Mouse (Mus musculus) limb, embryonic 11.5 days (tissue): ENCODE data around the gene Epb41l3. TPM values are rescaled to one million over a fixed set of nuclear protein-coding genes. Genes with fewer than 3 reads are reported as not detected.

Experiments
- ATAC-seq: fragments of 200-750 bp; cut with Nextera tagmentation; 2 replicates; pipeline ENCODE4 v1.8.0; 2017; ENCODE audit warnings: low read depth; ENCODE audit not compliant: insufficient number of reproducible peaks, low FRiP score, low TSS enrichment
- DNase-seq: peaks from one replicate; pipeline ENCODE4 v3.0.0-alpha.2; 2015; ENCODE audit warnings: low spot score
- H3K27ac ChIP-seq: fragments of 300-500 bp; sonication (generic); replicated peaks from 2 replicates; pipeline ENCODE4 v1.5.1; 2014; ENCODE audit warnings: low read depth, mild to moderate bottlenecking, low read length
- H3K27me3 ChIP-seq: fragments of 300-500 bp; sonication (generic); 2 replicates; pipeline ENCODE4 v1.6.1; 2014; ENCODE audit warnings: mild to moderate bottlenecking, low read length, mixed read lengths; ENCODE audit not compliant: control insufficient read depth, insufficient read depth
- H3K36me3 ChIP-seq: fragments of 300-500 bp; sonication (generic); 2 replicates; pipeline ENCODE4 v1.6.1; 2014; ENCODE audit warnings: mild to moderate bottlenecking, low read length, moderate library complexity, mixed read lengths; ENCODE audit not compliant: control insufficient read depth, insufficient read depth
- H3K4me1 ChIP-seq: fragments of 300-500 bp; sonication (generic); 2 replicates; pipeline ENCODE4 v1.6.1; 2014; ENCODE audit warnings: low read length, mixed read lengths; ENCODE audit not compliant: control insufficient read depth, insufficient read depth
- H3K4me2 ChIP-seq: fragments of 300-500 bp; sonication (generic); 2 replicates; pipeline ENCODE4 v1.6.1; 2014; ENCODE audit warnings: low read depth, mild to moderate bottlenecking, moderate library complexity; ENCODE audit not compliant: severe bottlenecking
- H3K4me3 ChIP-seq: fragments of 300-500 bp; sonication (generic); 2 replicates; pipeline ENCODE4 v1.5.1; 2014; ENCODE audit warnings: low read depth, low read length
- H3K9ac ChIP-seq: fragments of 300-500 bp; sonication (generic); 2 replicates; pipeline ENCODE4 v1.6.1; 2014; ENCODE audit warnings: mild to moderate bottlenecking, low read length
- H3K9me3 ChIP-seq: fragments of 300-500 bp; sonication (generic); 2 replicates; pipeline ENCODE4 v1.6.1; 2016; ENCODE audit warnings: low read length; ENCODE audit not compliant: control insufficient read depth
- WGBS: fragments of 180-500 bp; shearing (Covaris S2); extraction: QIAGEN DNeasy Blood & Tissue Kit; methylation state at CpG from one replicate; pipeline ENCODE4 v1.1.7; 2014; 5-methylcytosine and 5-hydroxymethylcytosine counted together
- polyA plus RNA-seq: library from polyadenylated mRNA; unstranded; fragments of >200 nt; fragmentation: Nextera tagmentation; extraction: Ambion mirVana; gene quantifications from 2 replicates; pipeline ENCODE4 v1.2.1, GENCODE M21; 2014

Gene Epb41l3
- polyA plus RNA-seq, 1 experiment from 2014 or later = 72.2 TPM

- Histone ChIP-seq H3K9me3 (no peaks in the 10 kb centered on the region), H3K4me2 (no peak overlapping the region), H3K4me1 (peaks cover 4% of the 10 kb centered on the region; the same call in 1 of the 2 replicates), H3K36me3 (peaks cover 2% of the 10 kb centered on the region; the same call in 1 of the 2 replicates), H3K9ac (no peak overlapping the region), H3K27me3 (no peaks in the 10 kb centered on the region), H3K4me3 (no peak overlapping the region), H3K27ac (no peak overlapping the region)
- 93% methylated on average over 5 of the region's 5 CpGs for WGBS
- no peak for ATAC-seq
- no peak for DNase-seq
Observed at GRCm38 (mm10) chr17:69205282-69205999, 130.0 kb downstream of the Epb41l3 start.

GRCm38 (mm10) chr17:69207562-69208312 is 132.3 kb downstream of the Epb41l3 start:
- no peak overlapping the region for H3K27ac ChIP-seq
- 50% methylated on average over 15 of the region's 15 CpGs for WGBS
- no peaks in the 10 kb centered on the region for H3K27me3 ChIP-seq
- DNase-seq = no peak
- H3K4me2 ChIP-seq = no peak overlapping the region
- ATAC-seq = no peak
- peaks cover 2% of the 10 kb centered on the region; the same call in 1 of the 2 replicates for H3K36me3 ChIP-seq
- H3K9ac ChIP-seq = no peak overlapping the region
- H3K9me3 ChIP-seq = no peaks in the 10 kb centered on the region
- peaks cover 4% of the 10 kb centered on the region; the same call in 1 of the 2 replicates for H3K4me1 ChIP-seq
- no peak overlapping the region for H3K4me3 ChIP-seq

- Histone ChIP-seq H3K27me3 (no peaks in the 10 kb centered on the region), H3K9me3 (no peaks in the 10 kb centered on the region), H3K9ac (no peak overlapping the region), H3K27ac (no peak overlapping the region), H3K4me2 (no peak overlapping the region), H3K36me3 (peaks cover 2% of the 10 kb centered on the region; the same call in 1 of the 2 replicates), H3K4me3 (no peak overlapping the region), H3K4me1 (peaks cover 4% of the 10 kb centered on the region; the same call in 1 of the 2 replicates)
- no peak for ATAC-seq
- DNase-seq = no peak
Observed at GRCm38 (mm10) chr17:69211065-69211464, 135.6 kb downstream of the Epb41l3 start.

- no peak for DNase-seq
- no peak overlapping the region for H3K4me3 ChIP-seq
- no peak for ATAC-seq
- H3K4me2 ChIP-seq = no peak overlapping the region
- H3K36me3 ChIP-seq = no peaks in the 10 kb centered on the region
- no peaks in the 10 kb centered on the region for H3K9me3 ChIP-seq
- over 99% methylated on average over 3 of the region's 3 CpGs for WGBS
- H3K9ac ChIP-seq = no peak overlapping the region
- no peaks in the 10 kb centered on the region for H3K27me3 ChIP-seq
- H3K4me1 ChIP-seq = no peaks in the 10 kb centered on the region
- H3K27ac ChIP-seq = no peak overlapping the region
Observed at GRCm38 (mm10) chr17:69216120-69216519, 140.6 kb downstream of the Epb41l3 start.

- Histone ChIP-seq H3K9ac (no peak overlapping the region), H3K27ac (no peak overlapping the region), H3K4me3 (no peak overlapping the region), H3K4me2 (no peak overlapping the region), H3K9me3 (no peaks in the 10 kb centered on the region), H3K36me3 (no peaks in the 10 kb centered on the region), H3K27me3 (no peaks in the 10 kb centered on the region), H3K4me1 (no peaks in the 10 kb centered on the region)
- 81% methylated on average over 7 of the region's 7 CpGs for WGBS
- ATAC-seq (no peak), DNase-seq (no peak)
Observed at GRCm38 (mm10) chr17:69220849-69221248, 145.4 kb downstream of the Epb41l3 start.

GRCm38 (mm10) chr17:69221377-69221776 is 145.9 kb downstream of the Epb41l3 start:
- Histone ChIP-seq H3K4me2 (no peak overlapping the region), H3K4me3 (no peak overlapping the region), H3K9ac (no peak overlapping the region), H3K27me3 (no peaks in the 10 kb centered on the region), H3K9me3 (no peaks in the 10 kb centered on the region), H3K4me1 (no peaks in the 10 kb centered on the region), H3K36me3 (no peaks in the 10 kb centered on the region), H3K27ac (no peak overlapping the region)
- ATAC-seq = no peak
- no peak for DNase-seq
- WGBS = 63% methylated on average over 6 of the region's 6 CpGs

- no peak for ATAC-seq
- H3K4me2 ChIP-seq = no peak overlapping the region
- no peak for DNase-seq
- no peak overlapping the region for H3K27ac ChIP-seq
- no peaks in the 10 kb centered on the region for H3K27me3 ChIP-seq
- 18% methylated on average over 10 of the region's 10 CpGs for WGBS
- H3K36me3 ChIP-seq = no peaks in the 10 kb centered on the region
- H3K4me1 ChIP-seq = no peaks in the 10 kb centered on the region
- no peaks in the 10 kb centered on the region for H3K9me3 ChIP-seq
- H3K9ac ChIP-seq = no peak overlapping the region
- no peak overlapping the region for H3K4me3 ChIP-seq
Observed at GRCm38 (mm10) chr17:69221966-69222692, 146.6 kb downstream of the Epb41l3 start.

- 88% methylated on average over 7 of the region's 7 CpGs for WGBS
- H3K9ac ChIP-seq = no peak overlapping the region
- ATAC-seq (no peak), DNase-seq (no peak)
- no peak overlapping the region for H3K4me3 ChIP-seq
- H3K27ac ChIP-seq = no peak overlapping the region
- no peaks in the 10 kb centered on the region for H3K9me3 ChIP-seq
- no peaks in the 10 kb centered on the region for H3K4me1 ChIP-seq
- no peaks in the 10 kb centered on the region for H3K36me3 ChIP-seq
- no peaks in the 10 kb centered on the region for H3K27me3 ChIP-seq
- H3K4me2 ChIP-seq = no peak overlapping the region
Observed at GRCm38 (mm10) chr17:69225996-69226395, 150.5 kb downstream of the Epb41l3 start.
